ENCODE assay signal across 16 mouse cellular contexts in genomic region chr13:93338394-93338793, GRCm38 (mm10). TPM values are rescaled to one million over a fixed set of nuclear protein-coding genes. Genes with fewer than 3 reads are reported as not detected.
DNase-seq lines count a peak whose midpoint lies in the region; ATAC-seq and TF ChIP-seq lines count a peak whose summit lies in the region.
"Had no signal": no experiment of that assay in that cellular context is flagged by ENCODE, and none has a peak within 500 bp of the region (broad histone marks: within the 10 kb centered on the region; RNA-seq: fewer than 3 reads in every experiment).

No protein-coding gene starts in this region.

- peak overlapping the region; percentile 3; the same call in 1 of the 2 replicates for H3K4me2 ChIP-seq in heart, embryonic 12.5 days
- no peak overlapping the region for H3K4me2 ChIP-seq in hindbrain, embryonic 11.5 days (replicated peaks; ENCODE audit: low read depth, low read length)
- H3K4me2 ChIP-seq: embryonic facial prominence, embryonic 15.5 days had no signal

- H3K9me3 ChIP-seq in heart, embryonic 12.5 days (replicated peaks) = no peaks in the 10 kb centered on the region
- H3K9me3 ChIP-seq in hindbrain, embryonic 11.5 days (ENCODE audit: control insufficient read depth, low read length) = no peaks in the 10 kb centered on the region
- H3K9me3 ChIP-seq: embryonic facial prominence, embryonic 15.5 days had no signal

- H3K27me3 ChIP-seq in heart, embryonic 12.5 days (replicated peaks) = no peaks in the 10 kb centered on the region
- no peaks in the 10 kb centered on the region for H3K27me3 ChIP-seq in heart, adult 2 months (ENCODE audit: control insufficient read depth, insufficient read depth, low read length)
- H3K27me3 ChIP-seq in hindbrain, embryonic 11.5 days (ENCODE audit: control insufficient read depth, insufficient read depth, low read length) = no peaks in the 10 kb centered on the region
- H3K27me3 ChIP-seq: embryonic facial prominence, embryonic 15.5 days had no signal

- peaks cover 22% of the 10 kb centered on the region for H3K4me1 ChIP-seq in heart, embryonic 12.5 days (replicated peaks)
- H3K4me1 ChIP-seq in heart, adult 2 months (ENCODE audit: control insufficient read depth, insufficient read depth, low read length) = peaks cover 1% of the 10 kb centered on the region; the same call in 1 of the 2 replicates
- no peaks in the 10 kb centered on the region for H3K4me1 ChIP-seq in hindbrain, embryonic 11.5 days (replicated peaks; ENCODE audit: control insufficient read depth, insufficient read depth, low read length)

- ATAC-seq in heart, embryonic 12.5 days (ENCODE audit: insufficient number of reproducible peaks, low FRiP score) = peak; percentile 69
- ATAC-seq in inflammation-experienced regulatory T-cells, adult 6 months = peak; percentile 73
- no peak for ATAC-seq in hindbrain, embryonic 11.5 days (ENCODE audit: low FRiP score)
- ATAC-seq: lung, postnatal 0 days had no signal

- H3K36me3 ChIP-seq in heart, embryonic 12.5 days = peaks cover 6% of the 10 kb centered on the region; the same call in 1 of the 2 replicates
- H3K36me3 ChIP-seq in heart, adult 2 months (ENCODE audit: control insufficient read depth, insufficient read depth, low read length) = peaks cover 3% of the 10 kb centered on the region; the same call in 1 of the 2 replicates
- no peaks in the 10 kb centered on the region for H3K36me3 ChIP-seq in hindbrain, embryonic 11.5 days (ENCODE audit: control insufficient read depth, insufficient read depth, low read length)
- H3K36me3 ChIP-seq: embryonic facial prominence, embryonic 15.5 days had no signal

- WGBS in heart, embryonic 12.5 days = 11% methylated on average over 5 of the region's 5 CpGs
- 17% methylated on average over 5 of the region's 5 CpGs for WGBS in heart, adult 2 months
- WGBS in hindbrain, embryonic 11.5 days = 75% methylated on average over 5 of the region's 5 CpGs

- no peak for TF ChIP-seq POLR2A in heart, adult 2 months (IDR thresholded peaks at IDR 0.05; ENCODE audit: insufficient read depth, low read depth, low read length)

- no peak overlapping the region for H3K4me3 ChIP-seq in heart, embryonic 12.5 days
- no peak overlapping the region for H3K4me3 ChIP-seq in heart, adult 2 months
- no peak overlapping the region for H3K4me3 ChIP-seq in hindbrain, embryonic 11.5 days (ENCODE audit: low read depth, low read length)
- H3K4me3 ChIP-seq: embryonic facial prominence, embryonic 15.5 days; layer of hippocampus, adult 2 months had no signal

- H3K9ac ChIP-seq in heart, embryonic 12.5 days = no peak overlapping the region
- no peak overlapping the region for H3K9ac ChIP-seq in heart, adult 2 months (ENCODE audit: low read depth, low read length)
- H3K9ac ChIP-seq in hindbrain, embryonic 11.5 days (ENCODE audit: low read depth, low read length) = no peak overlapping the region
- H3K9ac ChIP-seq: embryonic facial prominence, embryonic 15.5 days; liver, embryonic 14.5 days had no signal

- no peaks in the 10 kb centered on the region for H3K79me2 ChIP-seq in heart, adult 2 months (replicated peaks; ENCODE audit: control insufficient read depth, insufficient read depth, low read length)

- H3K27ac ChIP-seq in heart, embryonic 12.5 days (ENCODE audit: poor library complexity, severe bottlenecking) = peak overlapping the region; percentile 73
- no peak overlapping the region for H3K27ac ChIP-seq in heart, adult 2 months
- H3K27ac ChIP-seq in hindbrain, embryonic 11.5 days (ENCODE audit: low read depth, low read length) = no peak overlapping the region
- H3K27ac ChIP-seq: embryonic facial prominence, embryonic 15.5 days; kidney, postnatal 0 days; layer of hippocampus, adult 2 months; liver, embryonic 14.5 days had no signal

- no peak for TF ChIP-seq CTCF in heart, adult 2 months (IDR thresholded peaks at IDR 0.05)

- intact Hi-C loops in heart, adult 2 months (cut with DNase I) = no loop called here

- no peak for TF ChIP-seq EP300 in heart, adult 2 months (IDR thresholded peaks at IDR 0.05; ENCODE audit: insufficient read depth, low read depth, low read length)

- no peak for DNase-seq in heart, adult 2 months
- peak; percentile 21 for DNase-seq in 416B (ENCODE audit: low read depth)
- DNase-seq in MEL-GATA-1-ER (ENCODE audit: extremely low read depth, low read depth) = peak; percentile 47
- no peak for DNase-seq in hindbrain, embryonic 11.5 days (ENCODE audit: low spot score)
- DNase-seq in right cerebral cortex, postnatal 25 days = no peak
- DNase-seq in kidney, adult 9 months = no peak
- DNase-seq: adrenal gland, postnatal 36 days; cerebellum, postnatal 10 days; thymus, adult 2 months had no signal

RNA-seq across cellular contexts. Expression of gene Homer1, which starts 39.0 kb away (rescaled TPM):
- polyA plus RNA-seq in heart, embryonic 12.5 days (2016; fragmentation: Nextera tagmentation; extraction: Ambion mirVana) = 23.5 and 27.7 TPM in 2 replicates
- total RNA-seq in heart, adult 2 months (2021) = 10 to 100 TPM; 54.8 to 64.0 TPM
- polyA plus RNA-seq in heart, adult 2 months (2012; rRNA removed) = 6.6 and 19.9 TPM in 2 replicates
- 1 to 10 TPM; 2.4 to 4.5 (median 4.1) TPM for polyA plus RNA-seq in inflammation-experienced regulatory T-cells, adult 6 months (2017; shearing (Covaris generic))
- 13.7 and 17.7 TPM in 2 replicates for polyA plus RNA-seq in hindbrain, embryonic 11.5 days (2014; fragmentation: Nextera tagmentation; extraction: Ambion mirVana)

Comparison
In these comparisons a context has a peak if more than half of its experiments do, and no peak if none do; other contexts are left out.
1. DNase-seq: peak in 416B (single experiment) and MEL-GATA-1-ER (single experiment); none in heart, adult 2 months (0 of 2), hindbrain, embryonic 11.5 days (single experiment), right cerebral cortex, postnatal 25 days (single experiment) and kidney, adult 9 months (single experiment).